Mouse (Mus musculus): Measurements from ENCODE around the gene Gm9603.
"Not testable (repeated sequence)": the region's sequence is repeated elsewhere in the genome, so short reads cannot be mapped to it uniquely, and the experiment has no call there.

Gm9603 gene

GRCm38 (mm10) chr14:5687357-5687756 lies at the start of gene Gm9603:
Gene Gm9603, minus strand, starts transcription at chr14:5687457.
- DNase-seq (ENCODE audit: low read depth), result not testable (repeated sequence)

- not testable (repeated sequence) for DNase-seq (ENCODE audit: low read depth)
Measured at GRCm38 (mm10) chr14:5632928-5633327, 54.3 kb downstream of the Gm9603 start, which contains the start of gene Gm8265. Gene Gm8265, minus strand, starts transcription at chr14:5633028.

Data from NIH3T3 (cell line).